Mouse (Mus musculus): ENCODE results near the gene Eml6.
"Not testable (repeated sequence)": the region's sequence is repeated elsewhere in the genome, so short reads cannot be mapped to it uniquely, and the experiment has no call there.

DNA sequence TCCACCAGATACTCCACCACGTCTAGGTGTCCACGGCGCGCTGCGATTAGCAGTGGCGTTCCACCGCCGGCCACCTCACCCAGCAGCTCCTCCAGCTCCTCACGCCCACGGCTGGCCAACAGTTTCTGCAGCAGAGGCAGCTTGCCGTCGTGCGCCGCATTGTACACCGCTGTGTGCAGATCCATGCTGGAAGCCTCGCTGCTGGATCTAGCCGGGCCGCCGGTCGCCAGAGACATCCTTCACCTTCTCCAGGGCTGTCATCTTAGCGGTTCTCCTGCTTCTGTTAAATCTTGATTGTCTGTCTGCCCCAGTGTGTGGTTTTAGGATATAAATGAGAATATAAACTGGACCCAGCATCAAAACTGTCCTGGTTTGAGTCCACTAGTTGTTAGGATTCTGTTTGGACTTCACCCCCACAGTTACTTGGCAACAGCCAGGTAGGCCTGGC lies 200.5 kb downstream of the Eml6 start, which contains the start of gene 4931440F15Rik:
- TF ChIP-seq CTCF (IDR thresholded peaks at IDR 0.05; ENCODE audit: control insufficient read depth, insufficient read depth, insufficient replicate concordance, low read depth, low read length); POLR2A (IDR thresholded peaks at IDR 0.05; ENCODE audit: control insufficient read depth, low read depth, low read length): not testable (repeated sequence)
